Mouse (Mus musculus) cerebellum, postnatal 4 days (tissue): ENCODE results near the gene Timp4.

Source experiments
- DNase-seq, 2 experiments: peaks; one replicate each; pipeline ENCODE4 v3.0.0; 2022; ENCODE audit warnings: low spot score in 2 of 2, mixed read lengths in 1 of 2

Timp4 gene

DNA sequence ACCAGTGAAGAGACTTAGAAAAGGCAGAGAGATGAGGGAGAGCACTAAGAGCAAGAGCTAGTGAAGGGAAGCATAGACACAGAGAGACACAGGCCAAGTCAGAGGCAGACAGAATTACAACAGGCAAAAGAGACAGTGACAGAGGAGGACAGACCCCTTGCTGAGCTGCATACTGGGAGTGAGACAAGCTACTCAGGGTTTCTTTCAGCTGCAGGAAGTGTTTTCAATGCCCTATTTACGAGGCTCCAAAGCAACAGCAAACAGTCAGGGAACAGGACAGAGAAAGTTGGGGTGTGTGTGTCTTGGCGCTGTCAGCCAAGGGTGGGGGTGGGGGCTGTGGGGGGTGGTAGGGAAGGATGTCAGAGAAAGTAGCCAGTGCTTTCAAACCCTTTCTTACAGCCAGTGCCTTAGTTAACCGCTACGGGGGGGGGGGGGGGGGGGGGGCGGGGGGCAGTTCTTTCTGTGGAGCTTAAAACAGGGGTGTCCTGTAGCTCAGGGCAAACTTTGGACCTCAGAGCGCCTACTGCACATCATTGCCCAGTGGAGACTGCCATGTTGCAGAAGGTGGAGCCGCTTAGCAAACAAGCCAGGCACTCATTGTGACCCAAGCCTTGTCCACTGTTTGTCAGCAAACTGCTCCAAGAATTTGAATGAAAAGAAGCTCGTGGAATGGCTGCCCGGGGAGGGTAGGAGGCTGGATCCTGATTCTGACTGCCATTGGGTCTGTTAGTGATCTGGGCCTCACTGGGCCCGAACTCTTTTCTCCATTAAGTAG is at the start of gene Timp4:
TSS of gene Timp4 (minus strand) at position 107 of the 775 bp plus-strand sequence.
- peak in 1 of 2 experiments; percentile 19 for DNase-seq

DNA sequence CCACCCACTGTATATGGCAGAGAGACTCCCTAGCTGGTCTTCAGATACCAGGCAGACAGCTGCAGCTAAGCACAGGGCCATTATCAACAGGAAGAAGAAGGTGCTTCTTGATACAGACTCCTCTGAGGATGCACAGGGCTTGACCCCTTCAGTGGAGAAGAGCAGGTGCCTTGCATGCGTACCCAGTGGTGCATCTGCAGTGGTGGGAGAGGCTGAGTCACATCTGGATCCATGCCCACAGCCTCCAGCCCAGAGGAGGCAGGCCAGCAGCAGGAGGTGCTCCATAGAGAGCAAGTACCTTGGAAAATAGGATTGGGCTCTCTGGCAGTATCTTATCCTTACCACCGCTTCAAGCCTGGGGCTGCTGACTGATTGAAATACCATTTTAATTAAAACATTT is 41.9 kb upstream of the Timp4 start:
- no peak for DNase-seq

DNA sequence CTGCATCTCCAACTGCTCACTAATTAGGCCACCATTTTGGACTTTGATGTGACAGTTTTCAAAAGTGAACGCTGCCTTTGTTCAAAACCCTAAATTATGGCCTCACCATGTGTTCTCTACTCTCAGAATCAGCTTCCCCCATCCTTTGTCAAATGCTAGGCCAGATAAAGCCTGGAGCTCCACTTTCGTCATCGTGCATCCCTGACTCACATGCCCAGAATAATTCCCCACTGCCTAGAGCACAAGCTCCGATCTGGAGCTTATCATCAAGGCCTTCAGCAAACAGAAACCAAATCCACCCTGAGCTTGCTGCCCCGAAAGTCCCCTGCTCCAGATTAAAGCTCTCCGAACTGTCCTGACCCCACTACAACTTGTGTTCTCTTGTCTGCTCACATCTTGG is 40.6 kb upstream of the Timp4 start:
- DNase-seq, result no peak

DNA sequence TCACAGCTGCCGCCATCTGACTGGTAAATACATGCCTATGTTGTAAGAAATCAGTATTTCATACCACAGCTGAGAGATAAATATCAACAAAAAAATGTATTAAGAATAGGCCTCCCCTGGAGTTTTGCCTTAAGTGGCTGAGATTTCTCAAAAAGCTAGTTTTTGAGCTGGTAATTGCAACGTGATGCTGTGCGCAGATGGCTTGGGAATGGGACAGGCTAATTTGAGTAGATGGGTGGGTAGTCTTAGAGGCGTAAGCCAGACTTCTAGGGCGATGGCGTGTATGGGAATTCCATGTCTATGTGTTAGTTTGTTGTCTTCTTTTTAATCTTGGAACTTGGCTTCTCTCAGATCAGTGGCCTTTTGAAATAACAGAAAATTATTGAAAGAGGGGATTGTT is 39.8 kb upstream of the Timp4 start:
- no peak for DNase-seq

DNA sequence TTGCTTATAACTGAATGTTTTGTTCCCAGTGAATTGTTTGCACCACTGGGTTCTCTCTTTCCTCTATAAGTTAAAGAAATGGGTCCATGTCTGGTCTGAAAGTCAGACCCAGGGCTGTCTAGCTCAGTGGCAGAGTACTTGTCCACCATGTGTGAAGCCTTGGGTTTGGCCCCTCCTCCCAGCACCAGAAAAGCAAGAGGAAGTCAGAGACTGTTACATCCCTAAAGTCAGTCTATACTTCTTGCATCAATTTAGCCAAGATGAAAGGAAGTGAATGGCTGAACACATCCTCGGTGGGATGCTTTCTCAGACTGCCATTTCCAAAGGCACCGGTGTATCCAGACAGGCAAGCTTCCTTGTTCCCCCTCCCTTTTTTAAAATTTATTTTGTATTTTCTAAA is 39.1 kb upstream of the Timp4 start:
- DNase-seq, result no peak

DNA sequence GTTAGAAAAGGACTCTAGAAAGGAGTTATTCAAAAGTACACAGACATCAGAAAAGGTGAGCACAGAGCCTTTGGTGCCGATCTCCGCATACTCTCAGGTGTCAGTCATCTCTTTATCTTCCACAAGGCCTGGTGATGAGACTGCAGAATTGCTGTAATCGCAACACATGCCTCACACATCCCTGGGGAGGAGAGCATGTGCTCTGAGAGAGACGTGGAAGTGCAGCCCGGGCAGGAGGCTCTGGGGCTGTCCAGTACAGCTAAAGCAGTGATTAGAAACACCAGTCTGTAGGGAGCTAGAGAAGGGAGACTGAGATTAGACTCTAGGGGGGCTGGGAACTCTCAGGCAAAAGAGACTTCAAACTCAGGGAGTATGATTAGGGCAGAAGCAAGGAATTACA is 38.6 kb upstream of the Timp4 start:
- DNase-seq, result no peak

DNA sequence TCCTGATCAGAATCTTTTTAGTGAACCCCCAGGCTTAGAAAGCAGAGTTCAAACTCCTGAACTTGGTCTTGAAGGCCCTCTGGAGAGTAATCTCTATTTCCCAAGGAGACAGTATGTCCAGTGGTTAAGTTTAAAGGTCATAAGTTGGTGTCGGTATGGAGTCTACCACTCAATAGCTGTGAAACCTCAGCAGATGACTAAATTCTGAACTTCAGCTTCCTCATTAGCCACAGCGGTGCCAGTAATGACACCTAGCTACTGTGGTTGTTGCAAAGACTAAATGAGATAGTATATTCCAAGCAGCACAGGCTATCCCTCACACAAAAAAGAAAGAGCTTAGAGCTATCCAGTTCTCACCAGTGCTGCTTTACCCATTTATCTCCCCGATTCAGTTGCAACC is 36.2 kb upstream of the Timp4 start:
- DNase-seq, result no peak

DNA sequence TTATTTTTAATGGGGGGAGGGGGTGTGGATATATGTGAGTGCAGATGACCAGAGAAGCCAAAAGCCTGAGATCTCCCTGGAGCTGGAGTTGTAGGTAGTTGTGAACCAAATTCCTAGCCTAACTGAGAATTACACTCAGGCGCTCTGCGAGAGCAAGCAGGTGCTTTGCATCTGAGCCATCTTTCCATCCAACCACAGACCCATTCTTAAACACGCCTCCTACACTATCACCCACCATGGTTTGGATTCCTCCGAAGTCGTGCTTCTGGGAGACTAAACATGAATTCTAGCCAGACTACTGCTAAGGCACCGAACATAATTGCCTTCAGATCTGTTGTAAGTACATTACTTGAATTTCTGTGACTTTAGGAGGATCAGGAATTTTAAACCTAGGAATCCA is 34.4 kb upstream of the Timp4 start:
- DNase-seq, result no peak

DNA sequence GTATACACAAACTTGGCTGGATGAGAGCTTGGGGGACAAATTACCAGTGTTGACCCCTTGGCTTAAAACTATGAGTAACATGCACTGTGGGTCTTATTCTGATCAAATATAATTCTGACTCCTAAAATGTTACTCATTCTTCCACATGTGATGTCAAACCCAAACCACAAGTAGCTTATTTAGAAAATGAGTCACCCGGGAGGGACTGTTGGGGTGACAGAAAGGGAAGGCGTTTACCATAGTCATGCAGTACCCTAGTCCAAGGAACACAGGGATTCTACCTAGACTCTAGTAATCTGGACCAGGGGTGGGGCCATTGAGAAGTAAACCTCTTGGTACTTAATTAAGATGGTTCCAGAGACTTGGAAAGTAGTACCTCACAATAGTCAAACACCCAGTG is 32.1 kb upstream of the Timp4 start:
- no peak for DNase-seq

DNA sequence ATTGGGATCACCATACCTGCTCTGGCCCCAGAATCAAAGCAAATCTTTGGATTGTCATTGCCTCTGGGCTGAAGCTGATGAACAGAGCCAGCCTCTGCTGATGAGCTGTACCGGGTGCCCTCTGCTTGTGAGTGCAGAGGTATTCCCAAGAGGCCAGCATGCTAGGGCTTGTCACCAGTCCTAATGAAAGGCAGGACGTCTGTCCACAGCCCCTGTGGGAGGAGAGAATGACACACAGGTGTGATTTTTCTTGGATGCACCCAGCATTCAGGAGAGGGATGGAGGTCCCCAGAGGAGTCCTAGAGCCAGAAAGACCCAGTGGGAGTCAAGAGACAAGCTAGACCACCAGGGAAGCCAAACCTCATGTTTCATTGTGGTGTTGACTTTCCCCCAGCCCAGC is 27.6 kb upstream of the Timp4 start:
- no peak for DNase-seq

DNA sequence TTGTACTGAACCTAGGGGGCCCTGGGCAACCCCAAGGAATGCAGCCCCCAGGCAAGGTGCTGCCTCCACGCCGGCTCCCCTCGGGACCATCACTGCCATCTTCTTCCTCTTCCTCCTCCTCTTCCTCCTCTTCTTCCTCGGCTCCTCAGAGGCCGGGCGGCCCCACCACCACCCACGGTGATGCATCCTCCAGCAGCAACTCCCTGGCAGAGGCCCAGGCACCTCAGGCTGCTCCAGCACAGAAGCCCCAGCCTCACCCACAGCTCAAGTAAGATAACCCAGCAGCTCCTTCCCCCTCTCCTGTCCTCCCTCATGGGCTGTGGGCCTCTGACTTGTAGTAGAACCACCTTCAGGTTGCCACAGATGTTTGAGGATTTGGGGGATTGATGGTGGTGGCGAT is 26.1 kb upstream of the Timp4 start:
- DNase-seq, result no peak

DNA sequence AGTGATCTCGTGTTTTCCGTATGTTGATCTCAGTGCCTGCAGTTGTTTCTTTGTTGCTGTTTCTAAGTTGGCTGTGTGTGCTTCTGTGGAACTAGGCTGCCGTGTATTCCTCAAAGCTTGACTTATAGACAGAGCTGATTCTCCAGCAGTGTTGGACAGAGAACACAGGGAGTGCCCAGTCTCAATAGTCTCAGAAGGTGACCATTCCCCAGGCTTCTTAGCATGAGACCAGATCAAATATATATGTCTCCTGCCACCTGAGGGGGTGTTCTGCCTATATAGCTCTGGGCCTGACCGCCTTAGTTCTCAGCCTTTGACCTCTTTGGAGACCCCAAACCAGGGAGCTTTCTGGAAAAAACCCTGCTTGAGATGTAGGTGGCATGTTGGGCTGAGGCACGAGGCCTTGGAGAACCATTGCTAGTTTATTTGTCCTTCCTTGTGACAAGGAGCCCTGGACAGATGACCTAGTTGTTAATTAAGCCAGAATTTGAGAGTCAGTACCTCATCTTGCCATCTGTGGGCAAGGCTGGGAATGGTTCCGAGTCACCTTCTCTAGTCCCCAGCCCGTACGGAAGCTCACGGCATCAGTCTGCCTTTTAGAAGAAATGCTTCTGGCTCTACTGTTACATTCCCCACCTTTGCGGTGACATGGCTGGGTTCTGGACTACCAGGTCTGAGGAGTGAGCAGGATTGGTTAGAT is 23.3 kb upstream of the Timp4 start:
- no peak for DNase-seq

DNA sequence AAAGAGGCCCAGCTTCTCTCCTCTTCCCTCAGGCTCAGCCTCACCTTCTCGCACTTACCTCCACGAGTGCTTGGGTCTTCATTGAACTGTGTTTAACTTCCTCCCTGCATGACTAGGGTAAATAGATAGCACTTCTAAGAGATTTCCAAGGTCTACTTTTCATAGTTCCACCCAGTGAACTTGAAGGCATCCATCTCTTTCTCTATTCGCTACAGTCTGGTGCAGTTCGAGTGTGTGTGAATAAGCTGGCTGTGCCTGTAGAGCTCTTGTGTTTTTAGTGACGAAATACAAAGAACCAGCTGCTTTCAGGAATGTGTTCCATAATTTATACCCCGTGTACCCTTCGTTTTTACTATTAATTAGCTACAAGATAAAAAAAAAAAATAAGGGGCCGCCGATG is 22.7 kb upstream of the Timp4 start:
- DNase-seq, result no peak

DNA sequence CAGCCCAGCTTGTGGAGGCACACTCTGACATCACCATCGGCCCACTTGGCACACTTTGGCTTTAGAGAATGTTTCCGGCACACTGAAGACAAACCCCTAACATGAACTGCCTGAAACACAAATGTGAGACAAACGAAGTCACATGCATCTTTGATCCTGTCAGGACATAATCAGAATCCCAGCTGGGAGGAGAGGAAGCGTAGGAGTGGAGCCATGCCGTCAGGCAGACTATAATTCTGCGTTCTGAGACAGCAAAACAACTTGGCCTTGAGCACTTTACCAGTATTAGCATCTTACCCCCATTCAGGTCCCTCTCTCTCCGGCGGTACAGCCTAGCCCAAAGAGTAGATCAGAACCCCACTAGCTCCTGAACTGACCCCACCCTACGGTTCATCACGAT is 21.3 kb upstream of the Timp4 start:
- no peak for DNase-seq

DNA sequence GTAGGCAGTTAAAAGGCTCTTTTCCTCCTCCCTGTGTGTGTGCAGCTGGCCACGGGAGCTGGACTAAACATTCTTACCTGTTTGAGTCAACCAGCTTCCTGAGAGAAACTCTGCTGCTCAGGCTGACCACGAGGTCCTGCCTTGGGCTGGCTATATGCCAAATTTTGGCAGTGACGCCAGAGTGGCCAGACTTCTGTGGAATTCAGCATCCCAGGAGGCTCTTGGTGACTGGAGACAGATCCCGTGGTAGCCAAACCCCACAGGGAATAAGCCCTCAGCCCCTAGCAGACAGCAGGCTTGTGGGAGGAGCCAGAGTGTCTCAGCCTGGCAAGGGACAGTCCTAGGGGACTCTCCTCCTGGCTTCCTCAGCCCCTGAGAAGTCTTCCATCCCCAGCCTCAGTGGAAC is 19.9 kb upstream of the Timp4 start:
- DNase-seq, result peak in 1 of 2 experiments; percentile 18

DNA sequence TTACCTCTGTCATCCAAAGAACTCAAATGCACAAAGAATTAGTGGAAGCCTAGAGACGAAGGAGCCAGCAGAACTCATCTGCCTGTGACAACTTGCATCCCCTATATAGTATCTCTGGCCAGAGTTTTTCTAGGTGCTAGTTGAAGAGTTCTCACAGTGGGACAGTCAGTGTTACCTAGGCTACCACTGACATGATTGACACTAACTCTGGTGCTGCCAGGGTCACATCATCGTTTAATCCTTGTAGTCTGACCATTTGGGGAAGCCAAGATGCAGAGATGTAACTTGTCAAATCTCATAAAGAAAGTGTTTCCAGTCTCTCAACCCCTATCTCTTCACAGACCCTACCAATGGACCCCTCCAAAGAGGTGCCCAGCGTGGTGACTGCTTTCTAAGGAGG is 19.3 kb upstream of the Timp4 start:
- no peak for DNase-seq

DNA sequence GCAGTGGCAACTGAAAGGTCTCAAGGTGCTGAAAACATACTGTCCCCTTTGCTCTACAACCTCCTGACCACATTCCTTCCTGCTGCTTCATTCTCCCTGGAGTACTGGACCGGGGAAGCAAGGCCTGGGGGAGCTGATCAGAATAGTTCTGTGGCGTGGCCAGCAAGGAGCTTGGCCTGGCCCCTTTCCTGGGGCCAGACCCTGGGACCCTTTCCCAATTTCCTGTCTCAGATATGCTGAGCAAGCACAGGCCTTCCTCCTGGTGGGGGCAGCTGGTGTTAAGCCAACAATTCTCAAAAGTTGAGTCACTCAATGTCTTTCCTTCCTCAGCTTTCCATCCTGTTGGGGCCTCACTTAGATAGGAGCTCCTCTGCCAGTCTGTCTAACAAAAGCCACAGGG is 18.1 kb upstream of the Timp4 start:
- no peak for DNase-seq

DNA sequence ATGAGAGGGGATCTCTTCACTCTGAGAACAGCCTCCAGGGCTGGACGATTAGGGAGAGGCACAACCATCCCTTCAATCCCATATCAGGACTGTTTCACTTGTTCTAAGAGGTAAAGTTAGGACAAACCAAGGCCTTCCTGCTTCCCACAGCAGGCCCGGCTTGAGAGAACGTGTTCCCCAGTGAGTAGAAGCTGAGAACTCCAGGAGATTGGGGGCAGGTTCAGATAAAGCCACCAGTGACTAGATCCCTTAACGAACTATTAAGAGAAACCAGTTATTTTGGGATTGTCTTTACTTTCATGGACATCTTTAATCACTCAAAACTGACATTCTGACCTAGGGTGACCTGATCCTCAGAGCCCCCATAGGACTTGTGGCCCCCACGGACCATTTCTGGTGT is 17.6 kb upstream of the Timp4 start:
- DNase-seq, result no peak

DNA sequence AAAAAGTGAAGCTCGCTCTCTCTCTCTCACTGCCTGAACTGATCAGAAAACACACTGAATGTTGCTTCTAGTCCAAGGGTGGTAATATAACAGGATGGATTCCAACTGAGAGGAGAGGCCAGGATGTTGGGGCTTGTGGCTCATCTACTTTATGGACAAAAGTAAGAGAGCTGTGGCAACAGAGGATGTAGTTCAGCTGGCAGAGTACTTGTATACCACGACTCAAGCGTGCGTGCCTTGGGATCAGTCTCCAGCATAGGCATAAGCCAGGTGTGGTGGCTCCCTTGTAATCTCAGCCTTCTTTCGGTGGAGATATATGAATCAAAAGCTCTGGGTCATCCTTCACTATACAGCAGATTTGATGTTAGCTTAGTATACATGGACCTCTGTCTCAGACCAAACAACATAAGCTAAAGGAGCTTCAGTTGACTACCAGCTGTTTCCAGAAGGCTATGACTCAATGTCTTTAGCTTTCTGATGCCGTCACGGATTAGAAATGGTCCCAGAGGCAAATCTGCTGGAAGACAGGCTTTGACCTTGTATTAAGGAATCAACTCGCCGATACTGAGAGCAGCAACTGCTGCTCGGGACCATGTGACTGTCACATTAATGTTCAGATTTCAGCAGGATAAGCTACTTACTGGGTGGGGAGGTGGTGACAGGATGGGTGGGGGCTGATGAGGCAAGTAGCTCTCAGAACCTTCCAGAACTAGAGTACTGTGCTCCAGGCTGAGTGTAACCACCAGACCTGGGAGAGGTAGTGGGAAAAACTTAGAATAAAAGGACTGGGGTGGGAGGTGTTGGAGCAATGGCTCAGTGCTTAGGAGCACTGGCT is 16.8 kb upstream of the Timp4 start:
- DNase-seq, result no peak

DNA sequence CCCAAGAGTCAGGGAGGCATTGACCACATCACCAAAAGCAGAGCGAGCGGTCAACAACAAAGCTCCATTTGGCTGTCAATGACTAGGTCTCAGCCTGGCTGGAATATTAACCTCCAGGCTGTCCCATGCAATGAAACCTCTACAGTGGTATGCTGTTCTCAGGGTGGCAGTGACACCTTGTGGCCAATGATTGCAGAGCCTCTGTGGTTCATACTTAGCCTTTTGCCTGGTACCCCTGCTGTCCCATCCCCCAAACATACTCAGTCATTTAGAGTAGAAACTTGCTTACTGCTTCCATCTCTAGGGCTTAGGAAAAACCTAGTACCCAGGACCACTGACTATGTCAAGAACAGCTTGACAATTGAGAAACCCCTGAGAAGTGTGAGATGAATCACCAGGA is 15.9 kb upstream of the Timp4 start:
- DNase-seq, result peak; percentile 49 to 79

DNA sequence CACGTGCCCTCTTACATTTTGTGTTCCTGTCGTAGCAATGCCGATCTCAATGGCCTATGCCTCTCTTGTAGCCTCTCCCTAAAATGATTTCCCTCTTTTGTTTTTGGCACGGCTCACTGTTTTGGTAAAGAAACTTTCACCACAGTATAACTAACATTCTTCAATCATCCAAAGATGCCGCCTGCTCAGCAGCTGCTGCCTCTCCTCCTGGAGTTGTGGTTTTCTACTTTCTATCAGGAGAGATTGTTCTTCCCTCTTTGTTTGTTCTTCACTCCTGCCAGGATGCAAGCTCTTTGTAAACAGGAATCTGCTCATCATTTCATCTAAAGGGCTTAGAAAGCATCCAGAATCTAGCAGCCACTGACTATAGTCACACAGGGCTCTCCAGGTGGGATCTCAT is 14.8 kb upstream of the Timp4 start:
- DNase-seq, result no peak

DNA sequence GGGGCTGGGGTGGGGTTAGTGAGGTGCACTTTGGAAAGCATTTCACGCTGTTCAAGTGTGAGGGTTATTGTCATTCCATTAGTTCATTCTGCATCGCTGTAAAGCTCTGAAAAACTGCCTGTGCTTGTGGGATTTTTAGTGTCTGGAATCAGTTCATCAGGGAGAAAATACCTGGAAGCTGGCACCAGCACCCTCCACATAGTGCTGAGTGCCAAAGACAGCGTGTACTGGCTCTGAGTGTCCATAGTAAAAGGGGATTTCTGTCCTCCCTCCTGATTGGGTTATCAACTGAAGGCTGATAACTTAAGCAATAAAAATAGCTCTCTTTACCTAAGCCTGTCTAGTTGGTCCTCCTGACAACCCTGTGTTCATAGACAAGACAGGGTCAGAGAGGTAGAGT is 8.5 kb upstream of the Timp4 start:
- DNase-seq, result no peak

DNA sequence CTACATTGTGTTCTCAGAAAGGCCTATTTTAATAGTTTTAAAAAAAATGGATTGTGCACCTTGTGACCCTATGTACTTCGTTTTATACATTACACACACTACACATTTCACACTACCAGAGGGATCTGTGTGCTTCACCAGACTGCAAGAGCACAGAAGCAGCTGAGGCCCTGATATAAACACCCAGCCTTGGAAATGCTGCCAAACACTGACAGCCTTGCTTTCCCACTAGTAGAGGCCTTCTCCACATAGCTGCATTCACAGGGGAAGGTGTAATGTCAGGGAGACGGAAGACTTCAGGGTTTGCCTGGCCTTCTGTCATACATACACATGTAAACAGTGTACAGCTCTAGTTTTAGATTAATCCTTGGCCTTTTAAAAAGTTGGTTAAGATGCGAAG is 3.2 kb upstream of the Timp4 start:
- no peak for DNase-seq
